Mouse (Mus musculus): ENCODE data around the gene Sh3bgrl2. TPM values are rescaled to one million over a fixed set of nuclear protein-coding genes. Genes with fewer than 3 reads are reported as not detected.

Gene Sh3bgrl2
- polyA plus RNA-seq, 1 experiment: 3.4 TPM

- Histone ChIP-seq H3K4me3 (ENCODE audit: insufficient read depth, poor library complexity, severe bottlenecking) (no peak overlapping the region), H3K79me3 (ENCODE audit: low read depth) (no peaks in the 10 kb centered on the region), H3ac (ENCODE audit: control insufficient read depth, insufficient read length, low read depth) (no peak overlapping the region), H3K27me3 (ENCODE audit: control insufficient read depth, insufficient read depth, insufficient read length) (peaks cover 11% of the 10 kb centered on the region), H3K36me3 (ENCODE audit: control insufficient read depth, insufficient read depth) (no peaks in the 10 kb centered on the region), H3K79me2 (ENCODE audit: control insufficient read depth, insufficient read depth) (no peaks in the 10 kb centered on the region)
- TF ChIP-seq MAX (IDR thresholded peaks at IDR 0.05) (no peak), MYOD1 (IDR thresholded peaks at IDR 0.05; ENCODE audit: control insufficient read depth, insufficient read length, low read depth) (no peak), CEBPB (IDR thresholded peaks at IDR 0.05; ENCODE audit: low read depth) (no peak), CTCF (IDR thresholded peaks at IDR 0.05; ENCODE audit: control insufficient read depth, insufficient read depth, insufficient read length) (no peak), USF1 (IDR thresholded peaks at IDR 0.05; ENCODE audit: low read depth) (no peak), FOSL1 (IDR thresholded peaks at IDR 0.05; ENCODE audit: insufficient read depth, low read length, poor library complexity, severe bottlenecking) (no peak), MYOG (IDR thresholded peaks at IDR 0.05; ENCODE audit: control insufficient read depth, extremely low read depth, insufficient read length) (no peak)
Observed at GRCm38 (mm10) chr9:83681661-83682655, 133.8 kb downstream of the Sh3bgrl2 start.

GRCm38 (mm10) chr9:83686511-83687100, 138.5 kb downstream of the Sh3bgrl2 start:
- no peak overlapping the region for H3K4me3 ChIP-seq (ENCODE audit: insufficient read depth, poor library complexity, severe bottlenecking)
- H3K36me3 ChIP-seq (ENCODE audit: control insufficient read depth, insufficient read depth): no peaks in the 10 kb centered on the region
- TF ChIP-seq FOSL1 (IDR thresholded peaks at IDR 0.05; ENCODE audit: insufficient read depth, low read length, poor library complexity, severe bottlenecking) (no peak), USF1 (IDR thresholded peaks at IDR 0.05; ENCODE audit: low read depth) (no peak), CTCF (IDR thresholded peaks at IDR 0.05; ENCODE audit: control insufficient read depth, insufficient read depth, insufficient read length) (no peak), MAX (IDR thresholded peaks at IDR 0.05) (no peak), MYOG (IDR thresholded peaks at IDR 0.05; ENCODE audit: control insufficient read depth, extremely low read depth, insufficient read length) (no peak), CEBPB (IDR thresholded peaks at IDR 0.05; ENCODE audit: low read depth) (no peak), MYOD1 (IDR thresholded peaks at IDR 0.05; ENCODE audit: control insufficient read depth, insufficient read length, low read depth) (no peak)
- H3K79me3 ChIP-seq (ENCODE audit: low read depth): no peaks in the 10 kb centered on the region
- H3ac ChIP-seq (ENCODE audit: control insufficient read depth, insufficient read length, low read depth): no peak overlapping the region
- H3K79me2 ChIP-seq (ENCODE audit: control insufficient read depth, insufficient read depth): no peaks in the 10 kb centered on the region
- H3K27me3 ChIP-seq (ENCODE audit: control insufficient read depth, insufficient read depth, insufficient read length): peaks cover 17% of the 10 kb centered on the region

- H3K27me3 ChIP-seq (ENCODE audit: control insufficient read depth, insufficient read depth, insufficient read length): peaks cover 17% of the 10 kb centered on the region
- TF ChIP-seq MYOD1 (IDR thresholded peaks at IDR 0.05; ENCODE audit: control insufficient read depth, insufficient read length, low read depth) (no peak), MYOG (IDR thresholded peaks at IDR 0.05; ENCODE audit: control insufficient read depth, extremely low read depth, insufficient read length) (no peak), CEBPB (IDR thresholded peaks at IDR 0.05; ENCODE audit: low read depth) (no peak), USF1 (IDR thresholded peaks at IDR 0.05; ENCODE audit: low read depth) (no peak), MAX (IDR thresholded peaks at IDR 0.05) (no peak), CTCF (IDR thresholded peaks at IDR 0.05; ENCODE audit: control insufficient read depth, insufficient read depth, insufficient read length) (no peak), FOSL1 (IDR thresholded peaks at IDR 0.05; ENCODE audit: insufficient read depth, low read length, poor library complexity, severe bottlenecking) (no peak)
- H3K4me3 ChIP-seq (ENCODE audit: insufficient read depth, poor library complexity, severe bottlenecking): no peak overlapping the region
- H3ac ChIP-seq (ENCODE audit: control insufficient read depth, insufficient read length, low read depth): no peak overlapping the region
- no peaks in the 10 kb centered on the region for H3K36me3 ChIP-seq (ENCODE audit: control insufficient read depth, insufficient read depth)
- no peaks in the 10 kb centered on the region for H3K79me2 ChIP-seq (ENCODE audit: control insufficient read depth, insufficient read depth)
- no peaks in the 10 kb centered on the region for H3K79me3 ChIP-seq (ENCODE audit: low read depth)
Observed at GRCm38 (mm10) chr9:83687904-83688303, 139.8 kb downstream of the Sh3bgrl2 start.

Other genes with a start within 250 kb of the Sh3bgrl2 start
- 2.2 TPM for gene Lca5, start 107.2 kb upstream of the Sh3bgrl2 start, polyA plus RNA-seq (2012; fragmentation: generic; extraction: Trizol)